Mouse (Mus musculus): ENCODE results near the gene Ltbp2.
A peak's percentile ranks its signal among the peaks of the same experiment; 100 is the strongest.

The Ltbp2 gene

DNA sequence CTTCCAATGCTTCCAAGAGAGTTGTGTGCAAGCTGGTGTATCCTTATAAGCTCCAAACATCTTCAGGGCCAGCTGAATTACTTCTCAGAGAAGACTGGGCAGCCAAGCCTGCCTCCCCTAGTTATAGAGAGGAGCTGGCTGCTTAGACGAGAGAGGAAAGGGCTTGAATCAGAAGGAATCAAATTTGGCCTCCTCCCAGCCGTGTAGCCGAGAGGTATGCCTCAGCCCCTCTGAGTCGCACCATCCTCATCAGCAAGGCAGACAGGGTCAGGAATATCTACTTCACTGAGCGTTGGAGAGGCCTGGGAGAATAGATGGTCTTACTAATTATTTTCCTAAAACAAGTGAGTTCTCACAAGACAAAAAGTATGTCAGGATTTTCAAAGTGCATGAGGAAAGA is 40.7 kb downstream of the Ltbp2 start:
- DNase-seq: no peak

DNA sequence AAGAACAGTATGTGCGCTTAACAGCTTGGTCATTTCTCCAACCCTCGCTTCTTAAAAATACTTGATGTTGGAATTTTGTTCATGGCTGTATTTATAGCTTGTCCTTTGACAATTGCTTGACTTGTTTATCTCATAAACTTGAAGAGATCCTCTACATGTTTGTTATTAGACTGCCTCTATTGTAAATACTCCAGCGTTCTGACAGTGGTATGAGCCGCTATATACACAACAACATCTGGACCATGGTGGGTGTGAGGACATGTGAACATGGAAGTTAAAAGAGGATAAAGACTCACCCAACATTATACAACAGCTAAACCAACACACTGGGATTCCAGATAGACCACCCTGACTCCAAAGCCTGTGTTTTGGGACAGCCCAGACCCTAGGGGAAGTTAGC is 41.6 kb downstream of the Ltbp2 start:
- no peak for DNase-seq

GRCm38 (mm10) chr12:84831648-84832047 is 44.7 kb downstream of the Ltbp2 start:
- no peak for DNase-seq

- DNase-seq: no peak
Measured at GRCm38 (mm10) chr12:84831141-84831540, 45.2 kb downstream of the Ltbp2 start.

- no peak for DNase-seq
Measured at GRCm38 (mm10) chr12:84830438-84830837, 45.9 kb downstream of the Ltbp2 start.

DNA sequence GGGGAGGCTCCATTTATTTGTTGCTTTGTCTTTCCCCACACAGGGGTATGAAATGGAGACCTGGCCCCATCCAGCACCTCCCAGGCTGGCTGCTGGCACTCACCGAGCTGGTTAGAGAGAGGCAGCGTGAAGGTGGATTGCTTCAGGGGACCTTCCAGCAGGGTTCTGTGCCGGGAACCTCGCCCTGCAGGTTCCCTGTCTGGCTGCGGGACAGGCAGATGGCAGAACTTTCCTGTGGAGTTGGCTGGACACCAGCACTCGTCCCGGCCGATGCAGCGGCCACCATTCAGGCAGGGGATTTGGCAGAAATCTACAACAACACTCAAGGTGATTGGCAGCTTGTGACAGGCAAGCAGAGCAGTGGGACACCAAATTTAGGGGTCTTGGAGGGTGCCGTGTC is 46.4 kb downstream of the Ltbp2 start:
- DNase-seq: no peak

DNA sequence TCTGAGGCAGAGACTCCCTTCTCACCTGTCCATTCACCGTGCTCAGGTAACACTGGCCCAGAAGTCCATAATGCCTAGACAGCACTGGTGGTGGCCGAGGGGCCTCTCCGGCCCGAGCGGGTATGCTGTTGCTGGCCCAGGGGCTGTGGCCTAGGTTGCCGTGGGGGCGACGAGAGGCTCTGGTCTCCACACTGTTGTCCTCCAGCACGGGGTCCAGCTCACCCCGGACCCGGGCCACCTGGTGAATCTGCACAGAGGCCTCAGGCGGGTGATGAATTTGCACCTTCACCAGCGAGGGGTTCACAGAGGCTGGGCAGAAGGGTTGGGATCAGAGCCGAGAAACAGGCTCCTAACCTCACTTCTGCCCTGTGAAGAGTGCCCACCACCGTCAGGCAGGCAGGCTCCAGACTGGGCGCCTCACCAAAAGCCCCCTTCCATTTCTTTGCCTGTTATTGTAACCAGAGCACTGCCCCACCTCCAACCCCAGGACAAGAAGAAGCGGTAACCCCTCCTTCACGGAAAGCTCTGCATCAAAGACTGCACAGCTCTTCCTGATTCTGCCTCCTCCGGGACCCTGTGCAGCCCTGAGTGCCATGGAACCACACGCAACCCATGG is 47.1 kb downstream of the Ltbp2 start:
- DNase-seq: no peak

- no peak for DNase-seq
Measured at GRCm38 (mm10) chr12:84827384-84827933, 48.9 kb downstream of the Ltbp2 start.

DNA sequence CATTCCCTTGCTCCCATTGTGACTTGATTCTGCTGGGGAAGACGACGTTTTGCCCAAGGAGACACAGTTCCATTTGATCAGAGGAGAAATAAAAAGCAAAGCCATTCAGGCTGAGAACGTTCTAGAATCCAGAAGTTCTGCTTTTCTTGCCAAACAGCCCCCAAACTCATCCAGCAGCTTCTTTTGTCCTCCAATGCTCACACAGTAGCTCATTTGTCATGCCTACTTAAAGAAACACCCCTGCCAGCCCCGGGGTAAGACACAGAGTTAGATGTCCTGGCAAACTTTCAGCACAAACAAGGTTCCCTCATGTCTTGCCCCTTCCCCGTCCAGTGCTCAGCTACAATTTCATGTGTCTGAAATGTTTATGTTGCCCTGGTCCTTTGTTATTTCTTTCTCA is 52.1 kb downstream of the Ltbp2 start:
- DNase-seq: no peak

- DNase-seq: no peak
Measured at GRCm38 (mm10) chr12:84823601-84824000, 52.7 kb downstream of the Ltbp2 start.

DNA sequence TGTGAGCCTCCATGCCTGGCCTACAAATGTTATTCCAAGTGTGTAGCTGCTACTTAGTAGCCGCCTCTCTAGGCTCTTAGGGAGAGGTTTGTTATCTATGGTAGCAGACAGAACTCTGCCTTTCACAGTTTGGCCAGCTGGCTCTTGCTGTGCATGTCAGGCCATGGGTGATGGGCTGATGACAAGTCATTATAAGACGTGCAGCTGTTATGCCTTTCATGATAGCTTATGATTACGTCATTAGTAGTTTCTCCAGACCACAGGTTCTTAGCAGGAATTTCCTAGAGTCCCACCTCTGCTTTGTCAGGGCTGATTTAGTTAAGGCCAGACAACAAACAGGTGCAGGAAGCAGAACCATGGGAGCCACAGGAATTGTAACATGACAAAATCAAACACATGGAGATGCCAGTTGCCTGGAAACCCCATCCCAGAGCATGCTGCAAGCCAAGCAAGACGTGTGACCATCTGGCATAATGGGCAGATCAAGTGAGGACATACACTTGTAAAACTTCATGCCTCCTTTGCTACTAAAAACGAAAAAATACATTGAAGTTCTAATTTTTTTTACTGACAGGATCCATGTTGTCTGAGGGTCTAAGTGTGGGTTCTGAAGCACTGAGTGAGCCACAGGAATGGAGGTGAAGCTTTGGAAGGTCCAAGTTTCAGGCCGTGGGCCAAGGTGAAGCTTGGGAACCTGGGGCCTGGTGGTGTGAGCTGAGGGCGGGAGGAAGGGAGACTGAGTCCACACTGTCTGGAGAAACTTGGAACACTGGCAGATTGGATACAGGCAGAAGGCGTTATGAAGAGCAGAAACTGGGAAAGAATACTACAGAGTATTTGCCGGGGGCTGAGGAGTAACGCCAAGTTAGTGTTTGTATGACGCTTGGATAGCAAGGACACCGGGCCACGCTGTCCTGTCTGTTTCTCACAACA is 56.8 kb downstream of the Ltbp2 start:
- no peak for DNase-seq

GRCm38 (mm10) chr12:84818496-84818895 is 57.8 kb downstream of the Ltbp2 start:
- DNase-seq: no peak

- no peak for DNase-seq
Measured at GRCm38 (mm10) chr12:84814663-84815325, 61.5 kb downstream of the Ltbp2 start.

GRCm38 (mm10) chr12:84813773-84814172 is 62.6 kb downstream of the Ltbp2 start:
- no peak for DNase-seq

DNA sequence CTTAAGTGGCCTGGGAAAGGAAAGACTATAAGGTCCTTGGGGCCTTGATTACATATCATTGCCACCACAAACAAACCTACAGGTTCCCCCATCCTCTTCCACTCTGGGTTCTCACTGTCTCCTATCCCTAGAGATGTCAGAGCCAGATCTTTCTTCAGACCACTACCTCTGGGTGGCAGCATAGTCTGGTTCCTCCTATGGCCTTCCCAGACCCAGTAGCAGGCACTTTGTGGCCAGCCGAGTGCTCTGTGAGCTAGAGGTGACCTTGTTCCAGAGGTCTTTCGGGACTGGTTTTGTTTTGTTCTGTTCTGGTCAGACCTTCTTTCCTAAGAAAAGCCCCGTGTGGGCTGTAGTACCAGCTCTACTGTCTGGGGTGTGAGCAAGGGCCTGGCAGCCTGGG is 64.3 kb downstream of the Ltbp2 start:
- no peak for DNase-seq

GRCm38 (mm10) chr12:84811510-84811909 is 64.8 kb downstream of the Ltbp2 start:
- no peak for DNase-seq

DNA sequence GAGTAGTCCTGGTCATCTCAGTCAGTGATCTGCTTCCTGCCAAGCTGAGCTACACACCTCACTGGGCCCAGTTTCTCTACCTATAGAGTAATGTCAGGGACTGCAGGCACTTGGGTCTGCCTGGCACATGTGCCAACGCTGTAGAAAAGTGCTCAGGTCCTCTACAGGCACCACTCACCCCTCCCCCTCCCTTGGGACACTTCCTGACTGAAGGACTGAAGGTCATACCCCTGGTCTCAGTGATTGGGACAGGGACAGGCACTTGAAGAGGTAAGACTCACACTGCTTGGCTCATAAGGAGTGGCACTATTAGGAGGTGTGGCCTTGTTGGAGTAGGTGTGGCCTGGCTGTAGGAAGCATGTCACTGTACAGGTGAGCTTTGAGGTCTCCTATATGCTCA is 65.5 kb downstream of the Ltbp2 start:
- no peak for DNase-seq

GRCm38 (mm10) chr12:84809033-84809432 is 67.3 kb downstream of the Ltbp2 start:
- peak in 1 of 2 experiments; percentile 11 for DNase-seq

DNA sequence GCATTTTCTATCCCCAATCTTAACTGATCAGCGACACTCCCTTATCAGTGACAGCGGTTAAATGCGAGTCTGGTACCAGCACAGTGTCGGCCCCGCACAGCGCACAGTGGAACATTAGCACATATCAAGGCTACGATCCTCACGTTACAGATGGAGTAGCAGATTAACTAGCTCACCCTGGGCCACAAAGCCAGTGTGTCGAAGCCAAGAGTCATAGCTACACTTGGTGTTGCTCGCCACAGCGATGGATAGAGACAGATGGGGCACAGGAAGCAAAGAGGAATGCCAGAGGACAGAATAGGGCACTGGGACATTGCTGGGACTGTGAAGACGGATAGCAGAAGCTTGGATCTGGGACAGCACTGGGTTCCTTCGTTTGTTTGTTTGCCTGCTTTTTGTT is 69.0 kb downstream of the Ltbp2 start:
- DNase-seq: no peak

DNA sequence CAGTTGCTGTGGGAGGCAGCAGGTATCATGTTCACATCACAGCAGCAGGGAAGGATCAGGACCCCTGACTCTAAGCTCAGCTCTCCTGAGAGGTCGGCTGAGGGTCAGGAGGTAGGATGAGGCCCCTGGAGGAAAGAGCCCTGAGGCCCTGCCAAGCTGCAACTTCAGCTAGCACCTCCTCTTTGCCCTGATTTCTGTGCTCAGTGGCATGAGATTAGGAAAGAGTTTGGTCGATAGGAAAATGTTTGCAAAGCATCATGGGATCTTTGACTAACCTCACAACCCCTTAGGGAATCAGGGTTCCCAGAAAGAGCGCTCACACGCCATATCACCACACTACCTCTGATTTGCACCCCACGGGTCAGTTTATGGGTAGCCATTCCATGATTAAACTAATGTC is 69.6 kb downstream of the Ltbp2 start:
- DNase-seq: no peak

GRCm38 (mm10) chr12:84806010-84806409 is 70.3 kb downstream of the Ltbp2 start:
- DNase-seq: no peak

GRCm38 (mm10) chr12:84805228-84805842 is 71.0 kb downstream of the Ltbp2 start:
- DNase-seq: no peak

DNA sequence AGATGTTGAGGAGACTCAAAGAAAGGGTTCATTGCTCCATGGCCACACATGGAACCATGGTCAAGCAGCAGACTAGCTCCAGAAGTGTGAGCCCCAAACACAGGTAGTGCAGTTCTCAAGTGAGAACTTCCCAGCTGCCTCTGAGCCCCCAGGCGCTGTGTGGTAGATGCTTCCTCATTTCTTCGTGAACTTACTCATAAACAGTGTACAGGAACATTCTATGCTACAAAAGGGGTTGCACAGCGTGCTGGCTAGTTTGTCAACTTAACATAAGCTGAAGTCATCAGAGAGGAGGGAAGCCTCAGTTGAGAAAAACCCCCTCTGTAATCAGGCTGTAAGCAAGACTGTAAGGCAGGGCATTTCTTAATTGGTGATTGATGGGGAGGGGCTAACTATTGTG is 73.7 kb downstream of the Ltbp2 start:
- no peak for DNase-seq
